Mouse (Mus musculus) heart, embryonic 13.5 days (tissue): ENCODE data around the gene Srsf1. TPM values are rescaled to one million over a fixed set of nuclear protein-coding genes. Genes with fewer than 3 reads are reported as not detected.
A peak's percentile ranks its signal among the peaks of the same experiment; 100 is the strongest.

Experiments used
- ATAC-seq: fragments of 200-750 bp; cut with Nextera tagmentation; 2 replicates; pipeline ENCODE4 v1.8.0; 2017; ENCODE audit warnings: moderate TSS enrichment; ENCODE audit not compliant: insufficient number of reproducible peaks, low FRiP score, low TSS enrichment; ENCODE audit errors: extremely low read depth
- H3K27ac ChIP-seq: fragments of 300-500 bp; sonication (generic); replicated peaks from 2 replicates; pipeline ENCODE4 v1.5.1; 2015; ENCODE audit warnings: moderate library complexity, mild to moderate bottlenecking, inconsistent platforms
- H3K27me3 ChIP-seq: fragments of 300-500 bp; sonication (generic); replicated peaks from 2 replicates; pipeline ENCODE4 v1.6.1; 2015; ENCODE audit warnings: mild to moderate bottlenecking, inconsistent platforms
- H3K36me3 ChIP-seq: fragments of 300-500 bp; sonication (generic); 2 replicates; pipeline ENCODE4 v1.6.1; 2015; ENCODE audit warnings: mild to moderate bottlenecking, inconsistent platforms
- H3K4me1 ChIP-seq: fragments of 300-500 bp; sonication (generic); 2 replicates; pipeline ENCODE4 v1.6.1; 2015; ENCODE audit warnings: inconsistent platforms
- H3K4me2 ChIP-seq: fragments of 300-500 bp; sonication (generic); 2 replicates; pipeline ENCODE4 v1.6.1; 2015; ENCODE audit warnings: inconsistent platforms, mild to moderate bottlenecking, moderate library complexity
- H3K4me3 ChIP-seq: fragments of 300-500 bp; sonication (generic); 2 replicates; pipeline ENCODE4 v1.5.1; 2015; ENCODE audit warnings: moderate library complexity, mild to moderate bottlenecking, inconsistent platforms
- H3K9ac ChIP-seq: fragments of 300-500 bp; sonication (generic); 2 replicates; pipeline ENCODE4 v1.6.1; 2015; ENCODE audit warnings: inconsistent platforms, mild to moderate bottlenecking, moderate library complexity
- H3K9me3 ChIP-seq: fragments of 300-500 bp; sonication (generic); 2 replicates; pipeline ENCODE4 v1.6.1; 2016; ENCODE audit warnings: inconsistent platforms
- WGBS: fragments of 180-500 bp; shearing (Covaris S2); methylation state at CpG from one replicate; pipeline ENCODE4 v1.1.7; 2015; ENCODE audit warnings: mixed read lengths; 5-methylcytosine and 5-hydroxymethylcytosine counted together
- polyA plus RNA-seq: library from polyadenylated mRNA; unstranded; fragments of >200 nt; fragmentation: Nextera tagmentation; extraction: Ambion mirVana; gene quantifications from 2 replicates; pipeline ENCODE4 v1.2.1, GENCODE M21; 2015

The Srsf1 gene
- polyA plus RNA-seq, 1 experiment from 2014 or later, result 170 TPM

DNA sequence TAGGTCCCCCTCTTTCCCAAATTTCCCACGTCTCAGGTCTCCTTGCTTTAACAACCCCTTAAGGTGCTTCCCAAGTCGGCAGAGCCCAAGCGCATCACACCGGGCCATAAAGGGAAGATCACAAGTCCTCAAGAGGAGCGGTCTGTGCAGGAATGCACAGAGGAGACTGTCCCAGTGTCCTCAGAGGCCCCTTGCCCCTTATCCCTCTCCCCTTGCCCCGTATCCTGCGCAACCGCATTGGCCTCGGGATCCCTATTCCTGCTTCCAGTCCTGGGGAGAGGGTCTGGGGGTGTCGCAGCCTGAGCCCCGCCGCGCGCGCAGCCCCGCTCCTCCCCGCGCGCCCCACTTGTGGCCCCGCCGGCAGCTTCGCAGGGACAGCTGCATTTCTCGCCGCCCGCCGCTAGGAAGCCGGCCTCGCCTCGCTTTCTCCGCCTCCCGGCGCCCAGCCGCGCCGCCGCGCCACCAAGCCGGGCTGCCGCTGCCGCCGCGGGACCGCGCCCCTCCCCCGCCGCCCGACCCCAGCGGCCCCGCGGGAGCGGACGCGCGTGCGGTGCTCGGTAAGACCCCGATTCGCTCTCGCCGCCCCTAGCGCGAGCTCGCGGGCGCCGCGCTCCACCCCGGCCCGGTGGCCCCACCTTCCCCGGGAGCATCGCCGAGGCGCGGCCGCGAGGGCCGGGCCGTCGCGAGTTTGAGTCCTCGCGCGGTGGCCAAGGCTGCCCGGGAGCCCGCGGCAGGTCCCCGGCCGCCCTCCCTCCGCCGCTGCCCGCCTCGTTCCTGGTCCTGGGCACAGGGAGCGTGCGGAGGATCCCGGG is 51.8 kb downstream of the Srsf1 start:
- WGBS, result under 1% methylated on average over 71 of the region's 95 CpGs

DNA sequence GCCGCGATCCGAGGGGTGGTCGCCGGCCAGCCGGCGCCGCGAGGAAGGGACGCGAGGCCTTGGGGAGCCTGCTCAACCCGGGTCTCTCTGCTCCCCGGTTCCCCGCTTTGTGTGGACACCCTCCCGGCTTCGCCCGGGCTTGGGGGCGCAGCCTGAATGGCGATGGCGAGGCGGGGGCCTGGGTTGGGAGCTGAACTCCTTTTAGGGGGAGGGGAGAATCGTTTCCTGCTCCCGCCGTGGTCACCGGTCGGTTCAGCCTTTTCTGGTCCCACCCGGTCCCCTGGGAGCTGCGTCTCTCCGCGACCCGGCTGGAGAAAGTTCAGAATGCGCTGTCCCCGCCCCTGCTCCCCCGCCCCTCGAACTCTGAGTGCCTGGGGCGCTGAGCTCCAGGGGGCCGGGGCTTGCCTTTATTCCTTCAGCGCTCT is 52.4 kb downstream of the Srsf1 start:
- ATAC-seq, result peak; percentile 52; the same call in 1 of the 2 replicates
- 1% methylated on average over 32 of the region's 38 CpGs for WGBS
- Histone ChIP-seq H3K9ac (peak overlapping the region; percentile 99), H3K27me3 (peaks cover 14% of the 10 kb centered on the region; the same call in 1 of the 2 replicates), H3K4me1 (peaks cover 43% of the 10 kb centered on the region), H3K36me3 (0 out of 2 replicates have a peak, but pooled peaks cover 2% of the 10 kb centered on the region), H3K9me3 (no peaks in the 10 kb centered on the region), H3K27ac (peak overlapping the region; percentile 94), H3K4me2 (peak overlapping the region; percentile 77), H3K4me3 (peak overlapping the region; percentile 83)

More for the DNA sequence above, 51.8 kb downstream of the Srsf1 start:
- H3K4me3 ChIP-seq, result peak overlapping the region; percentile 83
- 0 out of 2 replicates have a peak, but pooled peaks cover 2% of the 10 kb centered on the region for H3K36me3 ChIP-seq
- H3K9ac ChIP-seq, result peak overlapping the region; percentile 99
- no peaks in the 10 kb centered on the region for H3K9me3 ChIP-seq
- H3K27ac ChIP-seq, result peak overlapping the region; percentile 94
- peak; percentile 49 for ATAC-seq
- peaks cover 14% of the 10 kb centered on the region; the same call in 1 of the 2 replicates for H3K27me3 ChIP-seq
- H3K4me1 ChIP-seq, result peaks cover 43% of the 10 kb centered on the region
- H3K4me2 ChIP-seq, result peak overlapping the region; percentile 77

- peaks cover 43% of the 10 kb centered on the region for H3K4me1 ChIP-seq
- 27% methylated on average over 4 of the region's 4 CpGs for WGBS
Measured at GRCm38 (mm10) chr11:88100170-88100569, 53.0 kb downstream of the Srsf1 start.

More at GRCm38 (mm10) chr11:88100170-88100569, 53.0 kb downstream of the Srsf1 start:
- Histone ChIP-seq H3K9me3 (no peaks in the 10 kb centered on the region), H3K27me3 (peaks cover 14% of the 10 kb centered on the region; the same call in 1 of the 2 replicates), H3K36me3 (0 out of 2 replicates have a peak, but pooled peaks cover 2% of the 10 kb centered on the region), H3K27ac (peak overlapping the region; percentile 94; the same call in 1 of the 2 replicates), H3K4me3 (peak overlapping the region; percentile 83), H3K9ac (no peak overlapping the region), H3K4me2 (peak overlapping the region; percentile 77)
- no peak for ATAC-seq

Other genes starting within 250 kb of the Srsf1 start
- gene Lpo, start 219.1 kb upstream of the Srsf1 start, polyA plus RNA-seq, result 0.08 TPM in 1 of 2 replicates, not detected in the other
- gene Mks1, start 194.2 kb upstream of the Srsf1 start, polyA plus RNA-seq, result 7.0 and 8.3 TPM in 2 replicates
- gene Epx, start 171.8 kb upstream of the Srsf1 start, polyA plus RNA-seq, result 0.15 TPM in 2 replicates
- not detected in 2 replicates for gene Olfr462, start 155.1 kb upstream of the Srsf1 start, polyA plus RNA-seq
- not detected in 2 replicates for gene Olfr463, start 150.0 kb upstream of the Srsf1 start, polyA plus RNA-seq
- gene Olfr464, start 126.4 kb upstream of the Srsf1 start, polyA plus RNA-seq, result not detected in 2 replicates
- gene Dynll2, start 59.8 kb upstream of the Srsf1 start, polyA plus RNA-seq, result 19.1 and 19.7 TPM in 2 replicates
- gene Vezf1, start 20.9 kb downstream of the Srsf1 start, polyA plus RNA-seq, result 21.9 and 22.1 TPM in 2 replicates
- 16.8 and 18.1 TPM in 2 replicates for gene Cuedc1, start 50.7 kb downstream of the Srsf1 start, polyA plus RNA-seq
- 76.0 and 82.1 TPM in 2 replicates for gene Mrps23, start 157.0 kb downstream of the Srsf1 start, polyA plus RNA-seq
- gene Ccdc182, start 246.7 kb downstream of the Srsf1 start, polyA plus RNA-seq, result 0.11 TPM in 1 of 2 replicates, not detected in the other